Mouse (Mus musculus): ENCODE measurements at regions not wholly inside any gene's neighbourhood (a gene's known extent, or its start where the extent isn't known, plus 50 kb on each side); places are given as distances from the start of the nearest gene placed in this dataset.

DNA sequence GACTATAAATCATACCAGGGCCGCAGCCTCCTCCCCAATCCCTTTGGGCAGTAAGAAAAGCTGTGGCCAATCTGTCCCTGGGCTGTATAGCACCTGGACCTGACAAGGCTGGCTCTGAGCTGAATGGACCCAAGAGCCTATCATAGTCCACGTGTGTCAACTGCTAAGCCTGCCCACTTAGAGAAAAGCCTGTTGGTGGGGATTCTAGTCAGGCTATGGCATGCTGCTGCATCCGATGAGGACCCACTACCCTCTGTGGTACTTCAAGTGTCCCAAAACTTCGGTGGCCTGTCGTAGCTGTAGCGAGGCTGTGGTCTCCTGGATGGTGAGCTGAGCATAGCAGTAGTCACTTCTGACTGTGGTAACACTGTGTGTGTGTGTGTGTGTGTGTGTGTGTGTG is 57.4 kb upstream of the Ppara start:
- peak overlapping the region; percentile 97 for H3K27ac ChIP-seq (ENCODE audit: low read length)
- no peaks in the 10 kb centered on the region for H3K9me3 ChIP-seq (ENCODE audit: control insufficient read depth, low read length)
- peak overlapping the region; percentile 36; the same call in 1 of the 2 replicates for H3K9ac ChIP-seq (replicated peaks; ENCODE audit: low read depth, low read length)
- 71% methylated on average over 6 of the region's 6 CpGs for WGBS
- no peak for ATAC-seq
- H3K4me1 ChIP-seq (replicated peaks; ENCODE audit: control insufficient read depth, insufficient read depth, low read length), result peaks cover 80% of the 10 kb centered on the region
- peak overlapping the region; percentile 18 for H3K4me3 ChIP-seq (replicated peaks; ENCODE audit: low read length)
- H3K4me2 ChIP-seq (ENCODE audit: low read length), result peak overlapping the region; percentile 98
- H3K27me3 ChIP-seq (replicated peaks; ENCODE audit: control insufficient read depth, insufficient read depth, low read length), result no peaks in the 10 kb centered on the region
- H3K36me3 ChIP-seq (ENCODE audit: control insufficient read depth, insufficient read depth), result no peaks in the 10 kb centered on the region

DNA sequence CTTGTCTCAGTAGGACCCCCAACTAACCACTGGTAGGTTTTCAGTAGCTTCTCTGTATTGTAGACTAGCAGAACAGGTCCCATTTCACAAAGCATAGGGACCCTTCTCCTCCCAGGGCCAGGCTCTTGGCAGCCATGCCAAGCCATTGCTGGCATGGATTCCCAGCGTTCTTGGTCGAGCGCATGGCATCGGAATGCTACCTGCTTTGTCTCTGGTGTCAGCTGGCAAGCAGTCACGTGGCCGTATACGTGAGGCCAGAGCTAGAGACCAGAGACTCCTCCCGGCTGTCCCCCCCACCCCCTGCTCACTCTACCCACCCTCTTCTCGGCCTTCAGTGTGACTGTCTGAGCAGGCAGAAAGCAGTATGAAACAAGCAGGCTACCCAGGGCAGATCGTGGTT is 56.9 kb upstream of the Ppara start:
- no peaks in the 10 kb centered on the region for H3K9me3 ChIP-seq (ENCODE audit: control insufficient read depth, low read length)
- H3K4me3 ChIP-seq (replicated peaks; ENCODE audit: low read length), result peak overlapping the region; percentile 50
- H3K36me3 ChIP-seq (ENCODE audit: control insufficient read depth, insufficient read depth), result no peaks in the 10 kb centered on the region
- peak overlapping the region; percentile 73 for H3K9ac ChIP-seq (replicated peaks; ENCODE audit: low read depth, low read length)
- WGBS, result 30% methylated on average over 10 of the region's 10 CpGs
- peak; percentile 22 for ATAC-seq
- no peaks in the 10 kb centered on the region for H3K27me3 ChIP-seq (replicated peaks; ENCODE audit: control insufficient read depth, insufficient read depth, low read length)
- H3K4me2 ChIP-seq (ENCODE audit: low read length), result peak overlapping the region; percentile 98
- peaks cover 83% of the 10 kb centered on the region for H3K4me1 ChIP-seq (replicated peaks; ENCODE audit: control insufficient read depth, insufficient read depth, low read length)
- peak overlapping the region; percentile 97 for H3K27ac ChIP-seq (ENCODE audit: low read length)

DNA sequence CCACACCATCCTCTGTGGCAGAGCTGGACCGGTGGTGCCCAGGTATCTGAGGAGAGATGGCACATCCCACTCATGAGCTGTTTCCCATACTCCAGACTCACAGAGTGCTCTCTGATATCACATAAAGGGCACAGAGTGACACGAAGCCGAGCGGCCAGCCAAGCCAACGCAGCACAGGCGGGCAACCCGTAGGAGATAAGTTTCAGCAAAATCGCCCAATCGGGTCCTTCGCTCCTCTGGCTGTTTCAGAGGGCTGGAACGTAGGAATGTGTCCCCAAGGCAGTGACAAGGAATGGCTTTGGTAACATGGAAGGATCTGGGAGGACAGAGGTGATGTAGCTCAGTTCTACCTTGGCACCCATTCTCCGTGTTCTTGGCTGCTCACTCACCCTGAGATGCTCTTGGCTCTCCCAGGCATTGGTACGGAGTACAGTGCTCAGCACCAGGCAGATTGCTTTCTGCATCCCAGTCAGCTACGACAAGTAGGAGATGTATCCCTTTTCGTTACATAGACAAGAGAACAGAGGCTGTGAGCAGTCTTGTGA is 56.4 kb upstream of the Ppara start:
- WGBS, result 60% methylated on average over 15 of the region's 15 CpGs

DNA sequence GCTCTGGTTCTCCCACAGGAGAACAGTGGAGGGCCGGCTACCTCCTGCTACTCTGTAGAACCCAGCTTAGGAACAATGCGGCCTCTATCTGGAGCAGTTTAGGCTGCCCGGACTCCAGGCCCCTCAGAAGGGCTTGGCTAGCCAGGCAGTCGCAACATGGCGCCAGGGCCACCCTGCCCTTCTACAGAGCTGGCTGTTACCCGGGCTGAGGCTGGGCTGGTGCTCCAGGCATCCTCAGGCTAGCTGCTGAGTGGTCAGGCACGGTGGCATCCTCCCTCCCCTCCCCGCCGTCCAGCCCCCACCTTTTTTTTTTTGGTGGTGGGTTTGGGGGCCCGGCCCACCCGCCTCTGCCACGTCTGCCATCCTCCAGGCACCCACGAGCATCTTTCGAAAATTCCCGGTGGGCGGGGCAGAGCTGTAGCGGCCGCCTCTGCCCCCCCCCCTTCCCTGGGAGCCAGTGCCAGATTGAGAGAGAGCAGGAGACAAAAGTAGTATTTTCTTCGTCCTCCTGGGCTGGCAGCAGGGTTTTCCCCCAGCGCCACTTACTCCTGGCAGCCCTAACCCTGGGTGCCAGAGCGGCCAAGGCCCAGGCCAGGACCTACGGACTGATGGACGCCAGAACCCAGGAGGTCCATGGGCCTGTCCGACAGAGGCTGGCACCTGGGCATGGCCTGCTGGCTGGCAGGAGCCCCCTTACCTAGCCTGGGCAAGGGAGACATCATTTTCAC is 55.6 kb upstream of the Ppara start:
- WGBS, result 29% methylated on average over 24 of the region's 24 CpGs
- Histone ChIP-seq H3K4me3 (replicated peaks; ENCODE audit: low read length) (peak overlapping the region; percentile 50), H3K36me3 (ENCODE audit: control insufficient read depth, insufficient read depth) (peaks cover 4% of the 10 kb centered on the region; the same call in 1 of the 2 replicates), H3K27ac (ENCODE audit: low read length) (peak overlapping the region; percentile 97), H3K4me1 (replicated peaks; ENCODE audit: control insufficient read depth, insufficient read depth, low read length) (peaks cover 86% of the 10 kb centered on the region), H3K9me3 (ENCODE audit: control insufficient read depth, low read length) (no peaks in the 10 kb centered on the region), H3K4me2 (ENCODE audit: low read length) (peak overlapping the region; percentile 98), H3K27me3 (replicated peaks; ENCODE audit: control insufficient read depth, insufficient read depth, low read length) (no peaks in the 10 kb centered on the region), H3K9ac (replicated peaks; ENCODE audit: low read depth, low read length) (peak overlapping the region; percentile 73)
- peak; percentile 64 for ATAC-seq

More for the DNA sequence above, 56.4 kb upstream of the Ppara start:
- 0 out of 2 replicates have a peak, but pooled peaks have one; percentile 15 for ATAC-seq
- Histone ChIP-seq H3K4me2 (ENCODE audit: low read length) (peak overlapping the region; percentile 98), H3K4me3 (replicated peaks; ENCODE audit: low read length) (peak overlapping the region; percentile 50), H3K4me1 (replicated peaks; ENCODE audit: control insufficient read depth, insufficient read depth, low read length) (peaks cover 85% of the 10 kb centered on the region), H3K27me3 (replicated peaks; ENCODE audit: control insufficient read depth, insufficient read depth, low read length) (no peaks in the 10 kb centered on the region), H3K9me3 (ENCODE audit: control insufficient read depth, low read length) (no peaks in the 10 kb centered on the region), H3K36me3 (ENCODE audit: control insufficient read depth, insufficient read depth) (no peaks in the 10 kb centered on the region), H3K9ac (replicated peaks; ENCODE audit: low read depth, low read length) (peak overlapping the region; percentile 73), H3K27ac (ENCODE audit: low read length) (peak overlapping the region; percentile 97)

DNA sequence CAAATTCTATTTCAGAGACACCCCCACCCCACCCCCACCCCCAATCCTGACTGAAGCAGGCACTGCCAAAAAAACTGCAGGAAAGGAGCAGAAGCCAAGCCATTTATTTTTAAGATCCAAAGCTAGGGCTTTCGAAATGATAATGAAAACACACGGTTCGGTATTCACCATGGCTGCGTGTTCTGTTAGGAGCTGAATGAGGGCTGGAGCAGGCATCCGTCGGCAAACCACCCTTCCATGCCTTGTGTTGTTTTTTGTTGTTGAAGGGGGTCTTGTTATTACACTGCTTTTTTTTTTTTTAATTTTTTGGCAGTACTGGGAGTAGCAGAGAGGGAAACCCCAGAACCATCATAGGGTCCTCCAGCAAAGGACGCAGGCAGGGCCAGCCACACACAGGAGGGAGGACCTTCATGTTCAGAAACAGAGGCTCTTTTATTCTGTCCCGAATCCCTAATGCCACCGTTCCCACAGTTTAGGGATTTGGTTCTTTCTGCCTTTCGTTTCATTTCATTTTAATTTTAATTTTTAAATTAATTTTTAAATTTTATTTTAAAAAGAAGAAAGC is 54.8 kb upstream of the Ppara start:
- WGBS, result 22% methylated on average over 10 of the region's 10 CpGs

DNA sequence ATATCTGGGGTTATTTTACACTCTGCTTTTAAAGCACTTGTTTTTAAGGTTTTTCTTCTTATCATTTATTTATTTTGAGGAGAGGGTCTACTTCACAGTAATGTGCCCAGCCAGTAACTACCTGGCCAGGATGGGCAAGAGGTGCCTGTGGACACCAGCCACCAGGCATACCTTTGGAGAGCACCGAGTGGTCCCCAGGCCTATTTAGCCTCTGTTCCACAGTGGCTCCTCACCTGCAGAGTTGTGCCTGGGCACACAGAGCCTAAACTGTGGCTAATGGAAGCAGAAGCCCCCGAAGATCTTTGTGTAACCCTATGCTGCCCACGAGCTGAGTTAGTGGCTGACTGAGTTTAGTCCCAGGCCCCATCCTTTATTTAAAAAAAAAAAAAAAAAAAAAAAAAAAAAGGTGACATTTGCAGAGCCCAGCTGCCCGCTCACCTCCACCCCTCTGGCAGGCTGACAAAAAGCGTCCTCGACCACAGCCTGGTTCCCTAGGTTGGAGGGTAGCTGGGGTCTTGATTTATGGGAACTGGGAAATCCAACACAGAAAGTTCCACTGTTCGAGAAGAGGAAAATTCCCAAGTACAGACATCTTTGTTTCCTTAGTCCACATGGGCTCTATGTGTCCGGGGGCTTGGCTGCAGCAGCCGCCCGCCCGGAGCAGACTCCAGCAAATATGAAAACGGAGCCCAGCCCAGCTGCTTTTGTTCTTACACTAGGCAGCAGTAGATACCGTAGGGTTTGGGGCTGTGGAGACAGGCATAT is 54.1 kb upstream of the Ppara start:
- no peaks in the 10 kb centered on the region for H3K27me3 ChIP-seq (replicated peaks; ENCODE audit: control insufficient read depth, insufficient read depth, low read length)
- peaks cover 7% of the 10 kb centered on the region; the same call in 1 of the 2 replicates for H3K36me3 ChIP-seq (ENCODE audit: control insufficient read depth, insufficient read depth)
- no peak for ATAC-seq
- 20% methylated on average over 13 of the region's 13 CpGs for WGBS
- H3K4me1 ChIP-seq (replicated peaks; ENCODE audit: control insufficient read depth, insufficient read depth, low read length), result peaks cover 87% of the 10 kb centered on the region
- H3K9ac ChIP-seq (replicated peaks; ENCODE audit: low read depth, low read length), result peak overlapping the region; percentile 73
- no peaks in the 10 kb centered on the region for H3K9me3 ChIP-seq (ENCODE audit: control insufficient read depth, low read length)
- H3K4me2 ChIP-seq (ENCODE audit: low read length), result peak overlapping the region; percentile 98
- peak overlapping the region; percentile 50 for H3K4me3 ChIP-seq (replicated peaks; ENCODE audit: low read length)
- H3K27ac ChIP-seq (ENCODE audit: low read length), result peak overlapping the region; percentile 97

More for the DNA sequence above, 54.8 kb upstream of the Ppara start:
- peak overlapping the region; percentile 50 for H3K4me3 ChIP-seq (replicated peaks; ENCODE audit: low read length)
- peaks cover 7% of the 10 kb centered on the region; the same call in 1 of the 2 replicates for H3K36me3 ChIP-seq (ENCODE audit: control insufficient read depth, insufficient read depth)
- ATAC-seq, result no peak; the same call in 1 of the 2 replicates
- no peaks in the 10 kb centered on the region for H3K9me3 ChIP-seq (ENCODE audit: control insufficient read depth, low read length)
- H3K4me2 ChIP-seq (ENCODE audit: low read length), result peak overlapping the region; percentile 98
- no peaks in the 10 kb centered on the region for H3K27me3 ChIP-seq (replicated peaks; ENCODE audit: control insufficient read depth, insufficient read depth, low read length)
- peaks cover 87% of the 10 kb centered on the region for H3K4me1 ChIP-seq (replicated peaks; ENCODE audit: control insufficient read depth, insufficient read depth, low read length)
- H3K27ac ChIP-seq (ENCODE audit: low read length), result peak overlapping the region; percentile 97
- peak overlapping the region; percentile 73 for H3K9ac ChIP-seq (replicated peaks; ENCODE audit: low read depth, low read length)

DNA sequence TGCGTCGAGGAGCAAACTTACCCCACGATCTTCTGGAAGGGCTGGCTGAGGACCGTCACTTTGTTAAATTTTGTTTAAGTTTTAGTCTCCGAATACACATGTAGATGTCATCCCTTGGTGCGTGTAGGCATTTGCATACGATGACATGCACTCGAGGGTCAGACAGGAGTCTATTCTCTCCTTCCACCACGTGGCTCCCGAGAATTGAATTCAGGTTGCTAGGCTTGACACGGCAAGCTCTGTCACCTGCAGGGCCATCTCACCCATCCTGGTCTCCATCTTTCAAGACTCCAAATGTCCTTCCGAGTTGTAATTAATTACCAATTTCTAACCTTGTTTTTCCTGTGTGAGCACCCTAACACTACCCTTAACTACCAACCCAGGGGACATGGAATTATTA is 52.7 kb upstream of the Ppara start:
- Histone ChIP-seq H3K4me2 (ENCODE audit: low read length) (peak overlapping the region; percentile 98), H3K27ac (ENCODE audit: low read length) (0 out of 2 replicates have a peak overlapping the region, but pooled peaks have one; percentile 24), H3K4me3 (replicated peaks; ENCODE audit: low read length) (peak overlapping the region; percentile 14), H3K36me3 (ENCODE audit: control insufficient read depth, insufficient read depth) (peaks cover 7% of the 10 kb centered on the region; the same call in 1 of the 2 replicates), H3K4me1 (replicated peaks; ENCODE audit: control insufficient read depth, insufficient read depth, low read length) (peaks cover 88% of the 10 kb centered on the region), H3K9me3 (ENCODE audit: control insufficient read depth, low read length) (no peaks in the 10 kb centered on the region), H3K27me3 (replicated peaks; ENCODE audit: control insufficient read depth, insufficient read depth, low read length) (no peaks in the 10 kb centered on the region), H3K9ac (replicated peaks; ENCODE audit: low read depth, low read length) (0 out of 2 replicates have a peak overlapping the region, but pooled peaks have one; percentile 8)
- WGBS, result 58% methylated on average over 12 of the region's 12 CpGs
- no peak for ATAC-seq

DNA sequence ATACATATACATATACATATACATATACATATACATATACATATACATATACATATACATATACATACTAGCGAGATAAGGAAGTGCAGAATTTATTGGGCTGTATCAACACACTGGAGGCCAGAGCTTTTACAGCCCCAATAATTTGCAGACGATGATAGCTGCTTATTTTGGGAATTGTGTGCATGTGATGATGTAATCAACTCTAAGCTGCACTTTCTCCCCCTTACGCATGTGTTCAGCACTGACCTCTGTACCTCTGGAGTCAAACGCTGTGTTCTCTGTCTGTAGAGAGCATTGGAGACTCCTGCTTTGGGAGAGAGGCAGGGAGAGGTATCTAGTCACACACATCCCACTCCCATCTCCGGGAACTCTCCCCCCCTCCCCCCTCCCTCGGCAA is 52.0 kb upstream of the Ppara start:
- H3K27me3 ChIP-seq (replicated peaks; ENCODE audit: control insufficient read depth, insufficient read depth, low read length), result no peaks in the 10 kb centered on the region
- peaks cover 7% of the 10 kb centered on the region; the same call in 1 of the 2 replicates for H3K36me3 ChIP-seq (ENCODE audit: control insufficient read depth, insufficient read depth)
- ATAC-seq, result no peak
- H3K4me3 ChIP-seq (replicated peaks; ENCODE audit: low read length), result no peak overlapping the region
- no peak overlapping the region for H3K27ac ChIP-seq (ENCODE audit: low read length)
- peaks cover 83% of the 10 kb centered on the region for H3K4me1 ChIP-seq (replicated peaks; ENCODE audit: control insufficient read depth, insufficient read depth, low read length)
- 80% methylated on average over 6 of the region's 6 CpGs for WGBS
- H3K4me2 ChIP-seq (ENCODE audit: low read length), result peak overlapping the region; percentile 19
- H3K9ac ChIP-seq (replicated peaks; ENCODE audit: low read depth, low read length), result no peak overlapping the region
- H3K9me3 ChIP-seq (ENCODE audit: control insufficient read depth, low read length), result no peaks in the 10 kb centered on the region

DNA sequence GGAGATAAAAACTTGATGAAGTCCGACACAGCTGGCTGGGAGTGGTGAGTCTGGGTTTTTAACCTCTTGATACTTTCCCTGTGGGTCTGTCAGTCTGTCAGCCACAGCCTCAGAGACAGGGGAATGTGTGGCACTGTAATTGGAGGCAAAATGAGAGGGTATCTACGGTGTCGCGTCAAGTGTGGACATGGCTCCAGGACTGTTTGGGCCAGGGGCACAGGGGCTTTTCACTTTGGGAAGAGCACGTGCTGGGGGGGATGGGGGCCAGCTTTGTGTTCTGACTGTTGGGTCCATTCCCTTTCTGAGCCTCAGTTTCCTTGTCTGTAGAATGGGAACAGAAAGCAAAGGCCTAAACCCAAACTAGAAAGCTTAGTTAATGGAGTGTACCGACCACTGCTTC is 51.5 kb upstream of the Ppara start:
- Histone ChIP-seq H3K4me3 (replicated peaks; ENCODE audit: low read length) (no peak overlapping the region), H3K27me3 (replicated peaks; ENCODE audit: control insufficient read depth, insufficient read depth, low read length) (no peaks in the 10 kb centered on the region), H3K27ac (ENCODE audit: low read length) (no peak overlapping the region), H3K36me3 (ENCODE audit: control insufficient read depth, insufficient read depth) (peaks cover 7% of the 10 kb centered on the region; the same call in 1 of the 2 replicates), H3K9me3 (ENCODE audit: control insufficient read depth, low read length) (no peaks in the 10 kb centered on the region), H3K9ac (replicated peaks; ENCODE audit: low read depth, low read length) (no peak overlapping the region), H3K4me1 (replicated peaks; ENCODE audit: control insufficient read depth, insufficient read depth, low read length) (peaks cover 83% of the 10 kb centered on the region), H3K4me2 (ENCODE audit: low read length) (no peak overlapping the region)
- no peak for ATAC-seq
- WGBS, result 87% methylated on average over 6 of the region's 6 CpGs

Measured in forebrain, embryonic 16.5 days (tissue).